Mouse (Mus musculus) thymus, postnatal 0 days (tissue): ENCODE results near the gene Spag9. TPM values are rescaled to one million over a fixed set of nuclear protein-coding genes. Genes with fewer than 3 reads are reported as not detected.

Source experiments
- polyA plus RNA-seq: library from polyadenylated mRNA; unstranded; fragments of >200 nt; fragmentation: Nextera tagmentation; extraction: Ambion mirVana; gene quantifications from 2 replicates; pipeline ENCODE4 v1.2.1, GENCODE M21; 2015

The Spag9 gene
- polyA plus RNA-seq, 1 experiment from 2014 or later, result 41.4 TPM

Other genes starting within 250 kb of the Spag9 start
- gene Utp18, start 110.3 kb upstream of the Spag9 start, polyA plus RNA-seq, result 35.6 and 36.3 TPM in 2 replicates
- gene Mbtd1, start 110.2 kb upstream of the Spag9 start, polyA plus RNA-seq, result 29.2 and 36.8 TPM in 2 replicates
- 134 and 143 TPM in 2 replicates for gene Nme2, start 39.8 kb upstream of the Spag9 start, polyA plus RNA-seq
- 348 and 383 TPM in 2 replicates for gene Gm20390, start 27.8 kb upstream of the Spag9 start, polyA plus RNA-seq
- gene Nme1, start 27.6 kb upstream of the Spag9 start, polyA plus RNA-seq, result 200 and 230 TPM in 2 replicates
- 21.6 and 23.9 TPM in 2 replicates for gene Tob1, start 215.4 kb downstream of the Spag9 start, polyA plus RNA-seq
- gene Wfikkn2, start 249.9 kb downstream of the Spag9 start, polyA plus RNA-seq, result 17.5 and 19.5 TPM in 2 replicates